Mouse (Mus musculus) urinary bladder, postnatal 0 days (tissue): ENCODE results near the gene Tha1. TPM values are rescaled to one million over a fixed set of nuclear protein-coding genes. Genes with fewer than 3 reads are reported as not detected.

Experiments used
- polyA plus RNA-seq: library from polyadenylated mRNA; unstranded; fragments of >200 nt; fragmentation: Nextera tagmentation; extraction: Ambion mirVana; gene quantifications from 2 replicates; pipeline ENCODE4 v1.2.1, GENCODE M21; 2015

Gene Tha1
- 3.6 and 5.0 TPM in 2 replicates for polyA plus RNA-seq

GRCm38 (mm10) chr11:117872861-117873608, at the start of gene Tha1:
Tha1 (minus strand) TSS chr11:117873481.

GRCm38 (mm10) chr11:117860601-117861000, 12.7 kb downstream of the Tha1 start, which contains the start of gene Tmem235:
Tmem235 (plus strand) TSS chr11:117860752.

GRCm38 (mm10) chr11:117848985-117849671, 24.2 kb downstream of the Tha1 start, which contains the start of gene Birc5:
Birc5 (plus strand) TSS chr11:117849251.

GRCm38 (mm10) chr11:117825333-117826101, 47.8 kb downstream of the Tha1 start, which contains the start of the genes Afmid and Tk1:
Afmid (plus strand) TSS chr11:117825924.
Tk1 (minus strand) TSS chr11:117826092.

Other genes starting within 250 kb of the Tha1 start
- gene Tnrc6c, start 219.2 kb downstream of the Tha1 start, polyA plus RNA-seq = 4.8 and 5.3 TPM in 2 replicates
- gene Tmc8, start 91.4 kb downstream of the Tha1 start, polyA plus RNA-seq = 4.9 and 6.1 TPM in 2 replicates
- 15.1 and 17.0 TPM in 2 replicates for gene Tmc6, start 91.3 kb downstream of the Tha1 start, polyA plus RNA-seq
- gene 6030468B19Rik, start 75.8 kb downstream of the Tha1 start, polyA plus RNA-seq = not detected in 2 replicates
- 0.31 and 0.46 TPM in 2 replicates for gene Gm20708, start 63.8 kb downstream of the Tha1 start, polyA plus RNA-seq
- gene Syngr2, start 63.8 kb downstream of the Tha1 start, polyA plus RNA-seq = 144 and 151 TPM in 2 replicates
- 4.2 and 5.4 TPM in 2 replicates for gene Afmid, start 47.6 kb downstream of the Tha1 start, polyA plus RNA-seq
- 36.0 and 50.9 TPM in 2 replicates for gene Tk1, start 47.4 kb downstream of the Tha1 start, polyA plus RNA-seq
- 47.6 and 67.0 TPM in 2 replicates for gene Birc5, start 24.2 kb downstream of the Tha1 start, polyA plus RNA-seq
- gene Tmem235, start 12.7 kb downstream of the Tha1 start, polyA plus RNA-seq = not detected in 2 replicates
- gene Socs3, start 96.6 kb upstream of the Tha1 start, polyA plus RNA-seq = 19.0 and 19.5 TPM in 2 replicates
- 22.7 and 23.4 TPM in 2 replicates for gene Pgs1, start 112.8 kb upstream of the Tha1 start, polyA plus RNA-seq